Mouse (Mus musculus): ENCODE results near the gene Ggps1.
"Not testable (repeated sequence)": the region's sequence is repeated elsewhere in the genome, so short reads cannot be mapped to it uniquely, and the experiment has no call there.

Gene Ggps1

GRCm38 (mm10) chr13:14038911-14039291, 24.4 kb downstream of the Ggps1 start:
- no peak for DNase-seq (ENCODE audit: low spot score in 2 of 2)

- no peak for DNase-seq (ENCODE audit: low spot score in 2 of 2)
Measured at GRCm38 (mm10) chr13:14035875-14036630, 27.2 kb downstream of the Ggps1 start.

- not testable (repeated sequence) for DNase-seq (ENCODE audit: low spot score in 2 of 2)
Measured at GRCm38 (mm10) chr13:14035352-14035751, 27.9 kb downstream of the Ggps1 start.

GRCm38 (mm10) chr13:14034073-14034348, 29.3 kb downstream of the Ggps1 start:
- DNase-seq (ENCODE audit: low spot score in 2 of 2) = no peak

GRCm38 (mm10) chr13:14033309-14034072, 29.8 kb downstream of the Ggps1 start:
- no peak for DNase-seq (ENCODE audit: low spot score in 2 of 2)

GRCm38 (mm10) chr13:14026154-14026820, 37.0 kb downstream of the Ggps1 start:
- DNase-seq (ENCODE audit: low spot score in 2 of 2) = no peak

- no peak for DNase-seq (ENCODE audit: low spot score in 2 of 2)
Measured at GRCm38 (mm10) chr13:14025554-14025953, 37.7 kb downstream of the Ggps1 start.

GRCm38 (mm10) chr13:14021417-14021816, 41.9 kb downstream of the Ggps1 start:
- DNase-seq (ENCODE audit: low spot score in 2 of 2) = not testable (repeated sequence)

GRCm38 (mm10) chr13:14018852-14019251, 44.4 kb downstream of the Ggps1 start:
- no peak for DNase-seq (ENCODE audit: low spot score in 2 of 2)

GRCm38 (mm10) chr13:14018283-14018682, 45.0 kb downstream of the Ggps1 start:
- DNase-seq (ENCODE audit: low spot score in 2 of 2) = no peak

GRCm38 (mm10) chr13:14015609-14016008, 47.7 kb downstream of the Ggps1 start:
- DNase-seq (ENCODE audit: low spot score in 2 of 2) = no peak

- DNase-seq (ENCODE audit: low spot score in 2 of 2) = no peak
Measured at GRCm38 (mm10) chr13:14014540-14014939, 48.7 kb downstream of the Ggps1 start.

- DNase-seq (ENCODE audit: low spot score in 2 of 2) = no peak
Measured at GRCm38 (mm10) chr13:14014001-14014400, 49.3 kb downstream of the Ggps1 start.

GRCm38 (mm10) chr13:14011454-14011995, 51.8 kb downstream of the Ggps1 start:
- DNase-seq (ENCODE audit: low spot score in 2 of 2) = no peak

- DNase-seq (ENCODE audit: low spot score in 2 of 2) = peak in 1 of 2 experiments; percentile 13
Measured at GRCm38 (mm10) chr13:14006056-14006455, 57.2 kb downstream of the Ggps1 start.

GRCm38 (mm10) chr13:14004999-14005398, 58.3 kb downstream of the Ggps1 start:
- DNase-seq (ENCODE audit: low spot score in 2 of 2) = no peak

GRCm38 (mm10) chr13:14004086-14004485, 59.2 kb downstream of the Ggps1 start:
- no peak for DNase-seq (ENCODE audit: low spot score in 2 of 2)

GRCm38 (mm10) chr13:14002706-14003105, 60.6 kb downstream of the Ggps1 start:
- no peak for DNase-seq (ENCODE audit: low spot score in 2 of 2)
